ENCODE assay signal across 7 mouse cellular contexts in genomic region chr8:45409702-45410101, GRCm38 (mm10). TPM values are rescaled to one million over a fixed set of nuclear protein-coding genes. Genes with fewer than 3 reads are reported as not detected.
DNase-seq lines count a peak whose midpoint lies in the region; ATAC-seq and TF ChIP-seq lines count a peak whose summit lies in the region.

No protein-coding gene starts in this region.

- peak overlapping the region; percentile 35; the same call in 1 of the 2 replicates for H3K9ac ChIP-seq in forebrain, postnatal 0 days
- no peak overlapping the region for H3K9ac ChIP-seq in liver, embryonic 11.5 days (ENCODE audit: low read depth, low read length)
- H3K9ac ChIP-seq in stomach, postnatal 0 days (ENCODE audit: low read length): peak overlapping the region; percentile 69

- no peaks in the 10 kb centered on the region for H3K9me3 ChIP-seq in forebrain, postnatal 0 days (ENCODE audit: low read length)
- no peaks in the 10 kb centered on the region for H3K9me3 ChIP-seq in liver, embryonic 11.5 days (ENCODE audit: control insufficient read depth, low read length)
- no peaks in the 10 kb centered on the region for H3K9me3 ChIP-seq in stomach, postnatal 0 days (ENCODE audit: control insufficient read depth, low read length)

- H3K27ac ChIP-seq in spleen, adult 2 months (ENCODE audit: insufficient read depth, low read length): no peak overlapping the region
- no peak overlapping the region for H3K27ac ChIP-seq in forebrain, postnatal 0 days (ENCODE audit: low read depth, low read length)
- H3K27ac ChIP-seq in liver, embryonic 11.5 days (ENCODE audit: low read depth, low read length): no peak overlapping the region
- H3K27ac ChIP-seq in stomach, postnatal 0 days (replicated peaks): peak overlapping the region; percentile 90

- TF ChIP-seq POLR2A in spleen, adult 2 months (IDR thresholded peaks at IDR 0.05; ENCODE audit: low read depth, low read length): no peak

- peak overlapping the region; percentile 76 for H3K4me3 ChIP-seq in spleen, adult 2 months (ENCODE audit: extremely low read depth, insufficient read depth, insufficient read length)
- peak overlapping the region; percentile 35 for H3K4me3 ChIP-seq in forebrain, postnatal 0 days (ENCODE audit: low read depth, low read length)
- peak overlapping the region; percentile 51 for H3K4me3 ChIP-seq in liver, embryonic 11.5 days (ENCODE audit: low read depth, low read length)
- H3K4me3 ChIP-seq in stomach, postnatal 0 days (ENCODE audit: low read depth, low read length): peak overlapping the region; percentile 53

- peak overlapping the region; percentile 54 for H3K4me2 ChIP-seq in forebrain, postnatal 0 days (ENCODE audit: low read depth)
- H3K4me2 ChIP-seq in liver, embryonic 11.5 days: peak overlapping the region; percentile 71
- peak overlapping the region; percentile 61 for H3K4me2 ChIP-seq in stomach, postnatal 0 days (replicated peaks; ENCODE audit: low read depth)

- no peak for DNase-seq in spleen, adult 2 months (ENCODE audit: low read depth in 1 of 2, low spot score in 2 of 2)
- no peak for DNase-seq in spleen, postnatal 14 days (ENCODE audit: low spot score in 2 of 2)
- DNase-seq in forebrain, postnatal 0 days: no peak
- DNase-seq in liver, embryonic 11.5 days (ENCODE audit: low spot score): no peak
- no peak for DNase-seq in stomach, postnatal 0 days (ENCODE audit: low spot score)
- no peak for DNase-seq in right cerebral cortex, postnatal 10 days (ENCODE audit: low spot score in 2 of 2)

- WGBS in spleen, adult 2 months: 15% methylated on average over 4 of the region's 4 CpGs
- WGBS in forebrain, postnatal 0 days: 45% methylated on average over 4 of the region's 4 CpGs
- 52% methylated on average over 4 of the region's 4 CpGs for WGBS in liver, embryonic 11.5 days
- 31% methylated on average over 4 of the region's 4 CpGs for WGBS in stomach, postnatal 0 days

- TF ChIP-seq EP300 in stomach, postnatal 0 days (optimal IDR thresholded peaks at IDR 0.05): no peak

- no peaks in the 10 kb centered on the region for H3K36me3 ChIP-seq in spleen, adult 2 months (ENCODE audit: control insufficient read depth, insufficient read depth, low read length)
- H3K36me3 ChIP-seq in forebrain, postnatal 0 days (ENCODE audit: insufficient read depth): no peaks in the 10 kb centered on the region
- no peaks in the 10 kb centered on the region for H3K36me3 ChIP-seq in liver, embryonic 11.5 days (ENCODE audit: control insufficient read depth, insufficient read depth, low read length)
- H3K36me3 ChIP-seq in stomach, postnatal 0 days (ENCODE audit: control insufficient read depth, insufficient read depth, low read length): no peaks in the 10 kb centered on the region

- H3K4me1 ChIP-seq in spleen, adult 2 months (ENCODE audit: control insufficient read depth, insufficient read depth, insufficient read length): peaks cover 2% of the 10 kb centered on the region
- no peaks in the 10 kb centered on the region for H3K4me1 ChIP-seq in forebrain, postnatal 0 days (ENCODE audit: insufficient read depth)
- no peaks in the 10 kb centered on the region for H3K4me1 ChIP-seq in liver, embryonic 11.5 days (replicated peaks; ENCODE audit: control insufficient read depth, insufficient read depth, low read length)
- H3K4me1 ChIP-seq in stomach, postnatal 0 days (replicated peaks; ENCODE audit: control insufficient read depth, insufficient read depth): no peaks in the 10 kb centered on the region

- ATAC-seq in forebrain, postnatal 0 days: no peak
- ATAC-seq in liver, embryonic 11.5 days (replicated peaks; ENCODE audit: low FRiP score): no peak
- ATAC-seq in stomach, postnatal 0 days (ENCODE audit: low FRiP score, low TSS enrichment): no peak
- ATAC-seq in cerebellum, adult (ENCODE audit: insufficient number of reproducible peaks, low FRiP score, low TSS enrichment): no peak

- TF ChIP-seq CTCF in spleen, adult 2 months (IDR thresholded peaks at IDR 0.05; ENCODE audit: extremely low read depth, insufficient read depth, insufficient read length, insufficient replicate concordance): no peak
- no peak for TF ChIP-seq CTCF in forebrain, postnatal 0 days (IDR thresholded peaks at IDR 0.05; ENCODE audit: low read depth)
- no peak for TF ChIP-seq CTCF in stomach, postnatal 0 days (IDR thresholded peaks at IDR 0.05; ENCODE audit: low read depth)

- H3K27me3 ChIP-seq in spleen, adult 2 months (ENCODE audit: control insufficient read depth, insufficient read depth, low read length): no peaks in the 10 kb centered on the region
- H3K27me3 ChIP-seq in forebrain, postnatal 0 days (ENCODE audit: insufficient read depth, low read length): no peaks in the 10 kb centered on the region
- H3K27me3 ChIP-seq in liver, embryonic 11.5 days (replicated peaks; ENCODE audit: control insufficient read depth, insufficient read depth, low read length): no peaks in the 10 kb centered on the region
- H3K27me3 ChIP-seq in stomach, postnatal 0 days (ENCODE audit: control insufficient read depth, insufficient read depth, low read length): no peaks in the 10 kb centered on the region

RNA-seq across cellular contexts. Expression of gene Tlr3, which starts 1.2 kb away (rescaled TPM):
- 2.1 and 2.2 TPM in 2 replicates for polyA plus RNA-seq in spleen, adult 2 months (2012; rRNA removed)
- 0.95 and 1.3 TPM in 2 replicates for total RNA-seq in forebrain, postnatal 0 days (2014; rRNA removed)
- polyA plus RNA-seq in forebrain, postnatal 0 days (2015; fragmentation: Nextera tagmentation; extraction: Ambion mirVana): 1.1 and 1.3 TPM in 2 replicates
- polyA plus RNA-seq in liver, embryonic 11.5 days (2014; fragmentation: Nextera tagmentation; extraction: Ambion mirVana): 0.71 and 1.0 TPM in 2 replicates
- 2.9 and 3.2 TPM in 2 replicates for polyA plus RNA-seq in stomach, postnatal 0 days (2015; fragmentation: Nextera tagmentation; extraction: Ambion mirVana)

RNA-seq across cellular contexts. Expression of gene Fam149a, which starts 27.6 kb away (rescaled TPM):
- 2.1 and 2.3 TPM in 2 replicates for polyA plus RNA-seq in spleen, adult 2 months (2012; rRNA removed)
- 22.6 and 27.3 TPM in 2 replicates for total RNA-seq in forebrain, postnatal 0 days (2014; rRNA removed)
- 10.8 and 15.0 TPM in 2 replicates for polyA plus RNA-seq in forebrain, postnatal 0 days (2015; fragmentation: Nextera tagmentation; extraction: Ambion mirVana)
- polyA plus RNA-seq in liver, embryonic 11.5 days (2014; fragmentation: Nextera tagmentation; extraction: Ambion mirVana): 5.1 and 5.7 TPM in 2 replicates
- polyA plus RNA-seq in stomach, postnatal 0 days (2015; fragmentation: Nextera tagmentation; extraction: Ambion mirVana): 15.9 and 17.9 TPM in 2 replicates
